Mouse (Mus musculus): ENCODE data around the gene Sept9. TPM values are rescaled to one million over a fixed set of nuclear protein-coding genes. Genes with fewer than 3 reads are reported as not detected.

Gene Sept9
- polyA plus RNA-seq, 1 experiment from 2014 or later, result 139 TPM

DNA sequence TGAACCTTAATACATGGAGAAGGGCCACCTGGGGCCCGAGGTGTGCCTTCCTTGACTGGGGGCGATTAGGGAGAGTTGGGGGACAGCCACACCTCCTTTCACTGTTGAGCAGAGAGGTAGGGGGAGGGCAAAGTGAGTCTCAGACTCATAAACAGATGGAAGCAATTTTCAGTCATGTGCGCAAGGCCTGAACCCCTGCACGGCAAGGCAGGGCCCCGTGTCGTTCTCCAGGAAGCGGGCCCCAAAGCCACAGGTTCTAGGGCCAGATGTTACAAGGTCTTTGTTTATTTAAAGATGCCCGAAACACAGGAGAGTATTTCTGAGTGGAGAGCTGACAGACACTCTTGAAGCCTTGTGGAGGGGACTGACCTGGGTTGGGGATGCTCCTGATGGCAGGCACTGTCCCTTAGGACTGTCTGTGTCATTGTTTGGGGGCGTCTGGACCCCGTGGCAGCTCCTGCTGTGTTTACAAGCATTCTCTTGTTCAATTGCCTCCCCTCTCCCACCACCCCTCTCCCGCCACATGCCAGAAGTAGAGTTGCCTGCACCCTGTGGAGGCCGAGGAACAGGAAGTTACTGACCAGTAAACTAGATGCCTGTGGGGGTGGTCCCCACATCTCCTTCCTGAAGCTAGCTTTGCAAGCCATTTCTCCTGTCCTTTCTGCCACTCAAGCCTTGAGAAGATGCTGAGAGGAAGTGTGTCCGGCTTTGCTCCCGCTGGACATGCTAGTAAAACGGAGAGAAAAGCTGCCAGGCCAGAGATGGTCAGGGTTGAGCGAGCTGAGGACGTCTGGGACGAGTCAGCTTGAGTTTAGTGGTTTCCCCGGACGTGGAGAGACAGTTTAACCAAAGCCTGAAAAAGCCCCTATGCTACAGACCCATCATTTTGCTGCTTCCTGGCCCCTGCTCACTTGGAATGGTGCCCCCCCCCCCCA is 150.2 kb downstream of the Sept9 start:
- WGBS, result 33% methylated on average over 20 of the region's 20 CpGs
- Histone ChIP-seq H3K9ac (ENCODE audit: low read length) (peak overlapping the region; percentile 20; the same call in 1 of the 2 replicates), H3K4me1 (replicated peaks; ENCODE audit: control insufficient read depth, insufficient read depth, low read length) (peaks cover 56% of the 10 kb centered on the region), H3K27me3 (ENCODE audit: control insufficient read depth, insufficient read depth, low read depth, low read length) (no peaks in the 10 kb centered on the region), H3K4me3 (ENCODE audit: low read length) (no peak overlapping the region), H3K36me3 (ENCODE audit: control insufficient read depth, insufficient read depth, low read length) (peaks cover 29% of the 10 kb centered on the region), H3K4me2 (ENCODE audit: low read depth, low read length) (no peak overlapping the region; the same call in 1 of the 2 replicates), H3K27ac (ENCODE audit: low read length) (peak overlapping the region; percentile 47; the same call in 1 of the 2 replicates), H3K9me3 (ENCODE audit: control insufficient read depth, low read length) (no peaks in the 10 kb centered on the region)
- no peak for ATAC-seq (ENCODE audit: low read depth)

DNA sequence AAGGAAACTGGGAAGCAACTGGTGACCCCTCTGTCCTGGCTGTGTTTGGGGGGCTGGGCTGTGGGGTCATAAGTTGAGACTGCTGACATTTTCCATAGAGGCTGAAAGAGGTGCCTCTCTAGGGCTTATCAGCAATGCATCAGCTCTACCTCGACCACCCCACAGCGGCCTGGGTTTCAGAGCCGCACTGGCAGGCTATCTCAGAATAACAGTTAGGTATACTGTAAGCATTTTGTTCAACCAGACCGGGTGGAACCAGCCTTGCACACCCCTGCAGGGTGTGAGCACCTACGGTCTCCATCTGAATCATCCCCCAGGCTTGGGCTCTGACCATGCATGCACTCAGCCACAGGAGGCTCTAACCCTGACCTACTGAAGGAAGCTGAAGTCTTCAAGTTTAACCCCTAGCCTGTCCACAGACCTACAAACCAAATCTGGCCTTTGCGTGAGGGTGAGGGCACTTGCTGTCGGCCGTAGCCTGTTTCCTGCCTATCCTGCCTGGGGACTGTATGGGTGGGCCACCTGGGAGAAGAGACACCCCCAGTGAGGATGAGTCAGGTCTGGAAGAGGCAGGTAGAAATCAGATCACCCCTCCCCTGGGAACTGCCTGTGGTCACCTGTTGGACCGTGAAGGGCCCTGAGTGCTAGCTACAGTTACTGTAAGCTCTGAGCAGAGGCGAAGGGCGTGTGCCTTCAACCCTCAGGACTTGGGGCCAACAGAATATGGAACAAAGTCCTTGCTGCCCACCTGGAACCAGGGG is 151.2 kb downstream of the Sept9 start:
- H3K4me2 ChIP-seq (ENCODE audit: low read depth, low read length), result no peak overlapping the region
- 0 out of 2 replicates have a peak overlapping the region, but pooled peaks have one; percentile 18 for H3K9ac ChIP-seq (ENCODE audit: low read length)
- no peaks in the 10 kb centered on the region for H3K9me3 ChIP-seq (ENCODE audit: control insufficient read depth, low read length)
- peak overlapping the region; percentile 47; the same call in 1 of the 2 replicates for H3K27ac ChIP-seq (ENCODE audit: low read length)
- WGBS, result 71% methylated on average over 11 of the region's 11 CpGs
- H3K36me3 ChIP-seq (ENCODE audit: control insufficient read depth, insufficient read depth, low read length), result peaks cover 38% of the 10 kb centered on the region
- no peaks in the 10 kb centered on the region for H3K27me3 ChIP-seq (ENCODE audit: control insufficient read depth, insufficient read depth, low read depth, low read length)
- ATAC-seq (ENCODE audit: low read depth), result no peak
- no peak overlapping the region for H3K4me3 ChIP-seq (ENCODE audit: low read length)
- peaks cover 47% of the 10 kb centered on the region for H3K4me1 ChIP-seq (replicated peaks; ENCODE audit: control insufficient read depth, insufficient read depth, low read length)

DNA sequence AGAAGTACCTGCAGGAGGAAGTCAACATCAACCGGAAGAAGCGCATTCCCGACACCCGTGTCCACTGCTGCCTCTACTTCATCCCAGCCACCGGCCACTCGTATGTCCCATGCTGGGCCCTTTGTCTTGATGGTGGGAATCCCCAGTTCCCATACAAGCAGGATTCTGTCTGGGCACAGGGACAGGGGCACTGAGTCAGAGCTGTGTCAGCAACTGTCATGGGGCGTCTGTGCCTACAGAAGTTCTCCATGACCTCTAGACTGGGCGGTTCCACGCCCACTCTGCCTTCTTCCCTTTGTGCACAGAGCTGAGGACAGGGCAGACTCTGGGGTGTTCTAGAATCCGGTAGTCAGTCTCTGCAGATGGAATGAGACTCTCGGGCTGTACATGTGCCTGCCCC is 153.7 kb downstream of the Sept9 start:
- Histone ChIP-seq H3K27me3 (ENCODE audit: control insufficient read depth, insufficient read depth, low read depth, low read length) (no peaks in the 10 kb centered on the region), H3K4me1 (replicated peaks; ENCODE audit: control insufficient read depth, insufficient read depth, low read length) (peaks cover 24% of the 10 kb centered on the region), H3K27ac (ENCODE audit: low read length) (no peak overlapping the region), H3K4me2 (ENCODE audit: low read depth, low read length) (no peak overlapping the region), H3K4me3 (ENCODE audit: low read length) (no peak overlapping the region), H3K9me3 (ENCODE audit: control insufficient read depth, low read length) (no peaks in the 10 kb centered on the region), H3K9ac (ENCODE audit: low read length) (no peak overlapping the region), H3K36me3 (ENCODE audit: control insufficient read depth, insufficient read depth, low read length) (peaks cover 53% of the 10 kb centered on the region)
- no peak for ATAC-seq (ENCODE audit: low read depth)
- WGBS, result 88% methylated on average over 11 of the region's 11 CpGs

DNA sequence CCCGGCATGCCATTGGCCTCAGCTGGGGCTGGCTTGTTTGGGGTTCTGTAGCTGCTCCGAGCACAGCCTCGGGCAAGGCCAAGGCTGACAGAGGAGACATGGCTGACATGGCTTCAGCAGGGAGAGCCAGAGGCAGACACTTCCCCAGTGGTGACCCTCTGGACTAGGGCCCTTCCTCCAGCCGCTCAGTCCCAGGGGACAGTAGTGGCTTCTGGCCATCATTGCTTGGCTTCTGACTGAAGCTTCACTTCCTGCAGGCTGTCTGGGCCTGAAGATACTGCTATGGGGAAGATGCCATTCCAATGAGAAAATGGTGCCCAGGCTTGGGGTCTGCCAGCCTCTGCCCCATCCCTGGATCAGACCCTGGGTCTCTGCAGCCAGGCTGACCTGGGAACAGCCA is 154.6 kb downstream of the Sept9 start:
- 81% methylated on average over 4 of the region's 4 CpGs for WGBS
- ATAC-seq (ENCODE audit: low read depth), result no peak
- H3K27me3 ChIP-seq (ENCODE audit: control insufficient read depth, insufficient read depth, low read depth, low read length), result no peaks in the 10 kb centered on the region
- no peak overlapping the region for H3K4me2 ChIP-seq (ENCODE audit: low read depth, low read length)
- no peak overlapping the region for H3K4me3 ChIP-seq (ENCODE audit: low read length)
- H3K36me3 ChIP-seq (ENCODE audit: control insufficient read depth, insufficient read depth, low read length), result peaks cover 58% of the 10 kb centered on the region
- H3K9me3 ChIP-seq (ENCODE audit: control insufficient read depth, low read length), result no peaks in the 10 kb centered on the region
- peaks cover 17% of the 10 kb centered on the region for H3K4me1 ChIP-seq (replicated peaks; ENCODE audit: control insufficient read depth, insufficient read depth, low read length)
- no peak overlapping the region for H3K27ac ChIP-seq (ENCODE audit: low read length)
- no peak overlapping the region for H3K9ac ChIP-seq (ENCODE audit: low read length)

DNA sequence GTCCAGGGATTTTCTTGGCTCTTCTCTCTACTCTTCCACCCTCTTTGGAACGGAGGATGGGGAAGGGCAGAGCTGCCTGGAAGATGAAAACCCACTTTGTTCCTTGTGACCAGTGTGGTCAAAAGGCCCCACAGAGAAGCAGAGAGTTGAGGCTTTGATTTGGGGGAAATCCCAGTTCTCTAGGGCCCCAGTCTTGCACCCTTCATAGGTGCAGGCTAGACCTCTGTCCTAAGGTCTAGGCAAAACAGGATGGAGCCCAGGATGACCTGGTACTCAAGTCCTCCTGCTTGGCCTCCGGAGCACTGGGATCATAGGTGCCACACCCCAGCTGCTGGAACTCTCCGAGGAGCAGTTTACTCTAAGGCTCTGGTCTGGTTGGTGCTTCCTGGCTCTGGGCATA is 157.5 kb downstream of the Sept9 start:
- peaks cover 2% of the 10 kb centered on the region; the same call in 1 of the 2 replicates for H3K4me1 ChIP-seq (replicated peaks; ENCODE audit: control insufficient read depth, insufficient read depth, low read length)
- H3K9ac ChIP-seq (ENCODE audit: low read length), result no peak overlapping the region
- no peaks in the 10 kb centered on the region for H3K9me3 ChIP-seq (ENCODE audit: control insufficient read depth, low read length)
- H3K4me3 ChIP-seq (ENCODE audit: low read length), result no peak overlapping the region
- 57% methylated on average over 3 of the region's 3 CpGs for WGBS
- H3K4me2 ChIP-seq (ENCODE audit: low read depth, low read length), result no peak overlapping the region
- H3K36me3 ChIP-seq (ENCODE audit: control insufficient read depth, insufficient read depth, low read length), result peaks cover 68% of the 10 kb centered on the region
- H3K27me3 ChIP-seq (ENCODE audit: control insufficient read depth, insufficient read depth, low read depth, low read length), result no peaks in the 10 kb centered on the region
- H3K27ac ChIP-seq (ENCODE audit: low read length), result no peak overlapping the region
- ATAC-seq (ENCODE audit: low read depth), result no peak

DNA sequence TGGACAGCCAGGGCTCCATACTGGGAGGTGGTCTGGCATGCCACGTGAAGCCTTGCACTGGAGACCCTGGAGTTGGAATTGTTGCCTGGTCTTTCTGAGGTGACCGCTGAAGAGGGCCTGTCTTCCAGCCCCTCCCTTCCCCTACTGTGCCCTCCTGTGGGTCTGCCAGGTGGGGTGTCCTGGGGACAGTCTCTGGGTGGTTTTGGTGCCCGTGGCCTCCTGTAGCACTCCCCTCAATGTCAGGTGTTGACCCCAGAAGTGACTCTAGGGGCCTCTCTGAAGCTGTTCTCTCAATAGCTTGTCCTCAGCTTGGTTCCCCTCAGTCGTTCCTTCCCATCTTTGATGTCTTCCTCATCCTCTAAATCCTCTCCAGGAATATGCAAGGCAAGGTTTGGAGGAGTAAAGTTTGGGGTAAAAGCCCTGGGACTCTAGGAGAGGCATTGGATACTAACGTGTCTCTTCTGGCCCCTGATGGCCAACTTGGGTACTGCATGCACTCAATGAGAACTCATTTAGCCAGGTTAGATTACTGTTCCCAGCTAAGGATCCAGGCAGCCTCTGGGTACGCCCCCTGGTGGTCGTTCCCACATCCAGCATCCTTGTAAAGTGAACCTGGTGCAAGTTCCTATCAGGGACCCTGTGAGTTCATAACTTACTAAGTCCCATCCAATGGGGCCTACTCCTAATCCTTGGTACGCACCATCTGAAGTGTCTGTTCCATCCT is 158.6 kb downstream of the Sept9 start:
- 36% methylated on average over 8 of the region's 8 CpGs for WGBS
- Histone ChIP-seq H3K27ac (ENCODE audit: low read length) (no peak overlapping the region), H3K9me3 (ENCODE audit: control insufficient read depth, low read length) (no peaks in the 10 kb centered on the region), H3K4me3 (ENCODE audit: low read length) (no peak overlapping the region), H3K4me2 (ENCODE audit: low read depth, low read length) (no peak overlapping the region), H3K9ac (ENCODE audit: low read length) (no peak overlapping the region), H3K4me1 (replicated peaks; ENCODE audit: control insufficient read depth, insufficient read depth, low read length) (peaks cover 2% of the 10 kb centered on the region; the same call in 1 of the 2 replicates), H3K27me3 (ENCODE audit: control insufficient read depth, insufficient read depth, low read depth, low read length) (no peaks in the 10 kb centered on the region), H3K36me3 (ENCODE audit: control insufficient read depth, insufficient read depth, low read length) (peaks cover 62% of the 10 kb centered on the region)
- ATAC-seq (ENCODE audit: low read depth), result peak; percentile 72

DNA sequence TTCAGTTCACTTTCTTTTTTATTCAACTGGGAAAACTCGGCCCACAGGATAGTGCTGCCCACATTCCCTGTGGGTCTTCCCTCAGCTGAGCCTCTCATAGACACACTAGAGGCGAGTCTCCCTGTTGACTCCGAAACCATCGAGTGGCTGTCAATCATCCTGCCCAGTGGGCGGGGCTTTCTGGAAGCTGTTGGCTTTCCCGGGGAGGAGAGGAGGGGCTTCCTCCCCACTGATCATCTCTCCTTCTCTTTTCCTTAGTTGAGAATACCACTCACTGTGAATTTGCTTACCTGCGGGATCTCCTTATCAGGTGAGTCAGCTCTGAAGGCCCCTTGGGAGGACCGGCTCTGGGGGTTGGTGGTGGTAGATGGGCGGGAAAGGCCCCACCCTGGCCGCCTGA is 159.7 kb downstream of the Sept9 start:
- Histone ChIP-seq H3K27ac (ENCODE audit: low read length) (0 out of 2 replicates have a peak overlapping the region, but pooled peaks have one; percentile 7), H3K9ac (ENCODE audit: low read length) (no peak overlapping the region), H3K4me3 (ENCODE audit: low read length) (no peak overlapping the region), H3K36me3 (ENCODE audit: control insufficient read depth, insufficient read depth, low read length) (peaks cover 56% of the 10 kb centered on the region), H3K27me3 (ENCODE audit: control insufficient read depth, insufficient read depth, low read depth, low read length) (no peaks in the 10 kb centered on the region), H3K9me3 (ENCODE audit: control insufficient read depth, low read length) (no peaks in the 10 kb centered on the region), H3K4me2 (ENCODE audit: low read depth, low read length) (no peak overlapping the region), H3K4me1 (replicated peaks; ENCODE audit: control insufficient read depth, insufficient read depth, low read length) (peaks cover 2% of the 10 kb centered on the region; the same call in 1 of the 2 replicates)
- ATAC-seq (ENCODE audit: low read depth), result no peak
- WGBS, result 47% methylated on average over 10 of the region's 10 CpGs

DNA sequence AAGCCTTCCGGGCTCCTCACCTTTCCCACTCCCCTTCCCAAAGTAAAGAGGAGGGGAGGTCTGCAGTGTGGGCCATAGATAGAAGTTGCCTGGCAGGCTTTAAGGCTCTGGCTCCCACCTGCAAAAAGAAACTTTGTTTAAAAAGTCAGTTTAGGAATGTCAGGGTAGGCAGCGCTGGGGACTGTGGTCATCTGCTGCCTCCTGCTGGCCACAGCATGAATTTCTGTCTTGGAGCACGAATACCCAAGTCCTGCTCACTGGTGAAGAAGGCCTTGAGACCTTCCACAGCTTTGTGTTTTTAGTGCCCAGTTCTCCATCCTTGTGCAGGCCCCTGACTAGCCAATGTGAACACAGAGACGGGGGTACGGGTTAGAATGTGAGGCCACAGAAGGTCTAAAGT is 160.4 kb downstream of the Sept9 start:
- H3K36me3 ChIP-seq (ENCODE audit: control insufficient read depth, insufficient read depth, low read length), result peaks cover 48% of the 10 kb centered on the region
- H3K4me2 ChIP-seq (ENCODE audit: low read depth, low read length), result no peak overlapping the region
- peaks cover 2% of the 10 kb centered on the region; the same call in 1 of the 2 replicates for H3K4me1 ChIP-seq (replicated peaks; ENCODE audit: control insufficient read depth, insufficient read depth, low read length)
- no peak overlapping the region for H3K9ac ChIP-seq (ENCODE audit: low read length)
- H3K9me3 ChIP-seq (ENCODE audit: control insufficient read depth, low read length), result no peaks in the 10 kb centered on the region
- no peak overlapping the region for H3K27ac ChIP-seq (ENCODE audit: low read length)
- 57% methylated on average over 5 of the region's 5 CpGs for WGBS
- H3K27me3 ChIP-seq (ENCODE audit: control insufficient read depth, insufficient read depth, low read depth, low read length), result no peaks in the 10 kb centered on the region
- H3K4me3 ChIP-seq (ENCODE audit: low read length), result no peak overlapping the region
- ATAC-seq (ENCODE audit: low read depth), result no peak

Measured in lung, embryonic 16.5 days (tissue).